Mouse (Mus musculus): ENCODE results near the gene Nfatc2.
A peak's percentile ranks its signal among the peaks of the same experiment; 100 is the strongest.

Gene Nfatc2

DNA sequence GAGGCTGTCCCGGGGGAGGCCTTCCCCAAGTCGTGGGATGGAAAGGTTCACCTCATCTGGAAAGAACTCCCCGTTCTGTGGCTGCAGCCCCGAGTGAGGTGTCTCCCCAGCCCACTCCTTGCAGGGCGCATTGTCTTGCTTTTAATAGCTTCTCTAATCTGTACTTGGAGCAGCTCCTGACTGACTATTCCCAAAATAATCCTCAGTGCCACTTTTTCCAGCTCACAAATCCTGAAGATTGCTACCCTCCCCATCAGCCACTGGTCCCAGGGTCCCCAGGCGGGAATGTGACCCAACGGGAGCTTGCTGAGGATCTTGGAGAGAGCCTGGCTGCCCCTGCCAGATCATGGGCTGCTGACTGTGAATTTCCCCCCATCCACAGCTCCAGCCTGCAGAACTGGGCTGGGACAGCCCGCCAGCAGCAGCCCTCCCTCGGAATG is 6.7 kb upstream of the Nfatc2 start:
- no peak for DNase-seq

DNA sequence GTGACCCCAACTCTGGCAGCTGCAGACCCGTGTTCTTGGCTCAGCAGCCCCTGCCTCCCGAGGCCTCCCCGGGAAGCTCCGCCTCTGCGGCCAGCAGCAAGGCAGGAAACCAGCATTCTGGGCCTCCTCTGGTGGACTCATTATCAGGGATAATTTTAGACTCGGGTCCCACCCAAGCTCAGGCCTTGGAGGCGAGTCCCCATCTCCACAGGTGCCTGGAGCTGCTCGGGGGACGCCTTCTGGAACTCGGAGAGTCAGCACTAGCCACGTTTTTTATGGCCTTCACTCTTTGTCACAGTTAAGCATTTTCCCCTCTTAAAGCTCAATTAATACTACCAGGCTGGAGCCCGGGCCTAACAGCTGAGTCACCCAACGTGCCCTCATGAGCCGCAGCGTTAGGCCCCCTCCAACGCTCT is 3.2 kb upstream of the Nfatc2 start:
- peak; percentile 42 to 57 for DNase-seq

- no peak for DNase-seq
These were observed 907 bp upstream of the Nfatc2 start for GRCm38 (mm10) chr2:168602387-168602741.

- DNase-seq, result peak in 1 of 2 experiments; percentile 35
These were observed 537 bp downstream of the Nfatc2 start for GRCm38 (mm10) chr2:168600750-168601490.

- no peak for DNase-seq
These were observed 5.8 kb downstream of the Nfatc2 start for GRCm38 (mm10) chr2:168595693-168596092.

DNA sequence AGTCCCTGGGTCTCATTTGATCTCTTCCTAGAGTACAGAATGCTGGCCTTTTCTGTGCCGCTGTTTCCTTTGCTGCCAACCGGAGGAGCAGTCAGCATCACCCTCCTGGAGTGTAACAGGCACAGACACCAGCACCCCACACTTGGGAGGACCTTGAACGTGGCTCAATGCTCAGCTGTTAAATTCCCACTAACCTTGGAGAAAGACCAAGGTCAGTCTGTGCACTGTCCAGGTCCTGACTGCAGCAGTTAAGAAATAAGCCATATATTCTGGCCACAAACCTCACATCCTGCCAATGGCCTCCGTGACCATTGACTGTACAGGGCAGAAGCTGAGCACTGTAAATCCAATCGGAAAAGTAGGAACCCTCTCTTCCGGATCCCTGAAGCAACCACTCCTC is 7.8 kb downstream of the Nfatc2 start:
- no peak for DNase-seq

GRCm38 (mm10) chr2:168593004-168593403 is 8.5 kb downstream of the Nfatc2 start:
- peak; percentile 48 to 57 for DNase-seq

DNA sequence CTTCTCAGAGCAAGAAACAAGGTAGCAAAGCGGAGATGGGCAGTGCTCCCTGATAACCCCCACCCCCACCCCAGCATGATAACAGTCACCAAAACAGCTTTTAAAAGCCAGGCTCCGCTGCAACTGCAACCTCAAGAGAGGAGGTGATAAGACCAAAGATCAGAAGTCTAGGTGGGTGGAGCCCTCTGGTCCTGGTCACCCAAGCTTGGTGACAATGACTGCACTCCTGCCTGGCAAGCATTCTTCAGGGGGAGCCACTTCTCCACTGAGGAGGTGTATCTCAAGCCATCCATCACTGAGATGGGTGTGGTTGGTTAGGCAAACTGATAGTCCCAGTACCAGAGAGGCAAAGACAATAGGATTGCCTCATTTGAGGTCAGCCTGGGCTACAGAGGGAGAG is 10.4 kb downstream of the Nfatc2 start:
- DNase-seq, result no peak

DNA sequence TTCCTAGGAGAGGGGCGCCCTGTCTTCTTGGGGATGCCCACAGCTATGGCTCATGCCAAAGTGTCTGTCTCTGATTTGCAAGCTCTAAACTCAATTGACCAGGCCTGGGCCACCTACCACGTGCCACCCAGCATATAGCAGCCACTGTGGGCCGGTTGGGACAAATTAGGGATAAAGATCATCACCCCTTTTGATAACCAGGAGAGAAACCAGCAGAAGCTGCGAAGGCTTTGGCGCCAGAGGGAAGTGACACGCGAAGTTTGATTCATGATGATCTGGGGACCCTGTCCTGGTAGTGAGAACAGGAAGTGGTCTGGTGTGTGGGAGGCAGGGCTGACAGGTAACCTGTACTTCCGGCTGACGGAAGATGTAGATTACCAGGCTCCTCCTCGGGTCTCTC is 10.9 kb downstream of the Nfatc2 start:
- no peak for DNase-seq

DNA sequence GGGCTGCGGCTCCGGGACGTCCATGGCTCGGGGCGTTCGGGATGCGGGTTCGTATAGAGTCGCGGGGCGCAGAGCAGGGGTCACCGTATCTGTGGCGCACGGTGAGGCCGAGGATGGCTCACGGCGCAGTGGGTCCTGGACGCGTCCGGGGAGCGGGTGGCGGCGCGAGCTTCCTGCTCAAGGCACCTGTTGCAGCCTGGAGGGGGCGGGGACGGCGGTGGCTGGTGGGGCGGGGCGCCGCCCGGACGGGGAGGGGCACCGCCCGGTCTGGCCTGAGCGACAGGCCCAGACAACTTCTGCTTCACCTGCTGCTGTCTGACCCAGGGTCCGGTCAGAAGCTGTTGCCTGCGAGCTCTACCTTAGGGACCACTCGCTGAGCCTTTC is 11.3 kb downstream of the Nfatc2 start:
- DNase-seq, result peak; percentile 78 to 86

GRCm38 (mm10) chr2:168589368-168590167 is 11.9 kb downstream of the Nfatc2 start:
- peak in 1 of 2 experiments; percentile 48 for DNase-seq

DNA sequence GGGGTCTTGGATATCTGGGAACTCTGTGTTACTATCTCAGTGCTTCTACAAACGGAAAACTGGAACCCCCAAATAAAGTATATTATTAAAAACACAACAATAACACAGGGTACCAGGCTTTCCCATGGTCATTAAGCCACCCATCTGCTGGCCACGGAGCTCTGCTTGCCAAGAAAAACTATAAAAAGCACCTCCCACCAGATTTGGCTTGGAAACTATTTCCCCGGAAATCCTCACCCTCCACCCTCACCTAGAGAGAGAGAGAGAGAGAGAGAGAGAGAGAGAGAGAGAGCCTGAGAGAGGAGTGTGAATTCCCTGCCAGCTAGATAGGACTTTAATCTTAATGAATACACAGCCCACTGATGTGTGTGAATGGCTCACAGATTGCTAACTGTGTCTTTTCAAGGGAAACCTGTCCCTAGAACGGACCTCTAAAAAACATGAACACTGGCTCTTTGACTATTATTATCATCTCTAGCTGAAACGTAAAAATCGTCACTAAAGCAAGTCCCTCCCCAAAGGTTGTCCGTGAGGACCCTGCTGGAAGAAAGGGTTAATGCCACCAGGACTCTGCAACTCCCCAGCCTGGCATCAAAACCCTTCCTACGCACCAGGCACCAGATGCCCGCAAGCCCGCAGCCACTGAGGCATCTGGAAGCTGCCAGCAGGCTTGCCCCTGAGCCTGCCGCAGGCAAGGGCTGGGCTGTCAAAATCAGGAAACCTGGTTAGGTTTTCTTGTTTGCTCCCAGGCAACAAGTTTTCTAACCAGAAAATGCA is 12.7 kb downstream of the Nfatc2 start:
- DNase-seq, result no peak

DNA sequence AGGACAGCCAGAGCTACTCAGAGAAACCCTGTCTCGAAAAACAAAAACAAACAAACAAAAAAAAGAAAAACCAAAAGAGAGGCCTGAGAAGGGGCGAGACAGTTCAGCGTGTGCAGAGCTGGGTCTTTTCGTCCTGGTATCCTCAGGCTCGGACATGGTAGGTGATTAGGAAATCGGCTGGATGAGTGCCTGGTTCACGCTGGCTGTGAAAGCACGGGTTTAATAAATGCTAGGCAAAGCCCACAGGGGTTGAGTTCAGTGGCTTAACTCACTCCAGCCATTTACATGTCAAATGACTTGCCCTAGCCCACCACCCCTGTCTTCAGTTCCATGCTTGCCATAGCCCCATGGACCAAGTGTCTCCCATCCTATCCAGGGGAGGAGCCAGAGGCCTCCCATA is 14.3 kb downstream of the Nfatc2 start:
- no peak for DNase-seq

DNA sequence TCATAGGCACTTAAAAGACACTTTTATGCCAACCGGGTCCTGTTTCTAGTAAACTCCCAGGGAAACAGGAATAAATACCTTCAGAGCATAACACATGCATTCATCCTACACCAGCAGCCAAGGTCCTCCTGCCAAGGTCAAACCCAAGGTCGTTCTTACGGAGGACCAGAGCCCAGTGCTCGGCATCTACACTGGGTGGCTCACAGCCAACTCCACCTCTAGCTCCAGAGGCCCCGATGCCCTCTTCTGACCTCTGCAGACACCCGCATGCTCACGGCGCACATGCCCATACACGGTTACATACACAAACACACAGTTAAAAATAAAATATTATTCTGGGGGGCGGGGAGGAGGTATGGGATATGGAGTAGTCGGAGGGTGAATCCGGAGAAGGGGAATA is 14.9 kb downstream of the Nfatc2 start:
- no peak for DNase-seq

- no peak for DNase-seq
These were observed 16.6 kb downstream of the Nfatc2 start for GRCm38 (mm10) chr2:168584857-168585256.

DNA sequence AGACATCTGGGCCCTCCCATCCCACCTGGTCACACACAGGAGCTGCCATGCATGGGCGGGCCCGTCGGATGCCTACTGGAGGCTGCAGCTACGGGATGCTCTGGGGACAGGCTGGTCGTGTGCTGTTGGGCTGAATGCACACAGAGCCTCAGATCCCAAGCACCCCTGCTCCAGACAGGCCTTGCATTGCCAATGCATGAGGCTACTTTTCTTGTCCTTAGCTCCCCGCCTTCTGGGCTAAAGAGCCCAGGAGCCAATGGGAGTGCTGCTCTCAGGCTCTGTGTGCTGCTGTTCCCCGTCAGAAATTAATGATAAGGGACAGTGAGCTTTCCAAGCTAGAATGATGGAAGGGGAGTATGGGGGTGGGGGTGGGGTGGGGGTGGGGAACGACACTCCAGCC is 17.0 kb downstream of the Nfatc2 start:
- DNase-seq, result no peak

DNA sequence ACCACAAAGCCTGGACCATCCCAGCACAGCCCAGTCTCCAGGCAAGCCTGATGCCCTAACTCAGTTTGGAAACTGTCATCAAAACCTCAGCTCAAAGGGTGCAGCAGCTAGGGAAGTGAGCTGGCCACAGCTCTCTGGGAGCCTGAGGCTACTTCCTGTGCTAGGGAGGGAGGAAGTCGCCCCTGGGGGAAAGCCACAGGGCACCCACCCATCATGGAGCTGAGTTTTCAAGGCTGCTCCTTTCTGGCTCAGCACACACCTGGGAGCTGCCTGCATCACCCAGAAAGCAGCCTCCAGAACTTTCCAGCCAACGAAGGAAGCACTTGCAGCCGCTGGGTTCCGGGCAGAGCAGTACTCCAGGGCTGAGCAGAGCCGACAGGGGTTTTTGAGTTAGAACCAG is 18.4 kb downstream of the Nfatc2 start:
- no peak for DNase-seq

DNA sequence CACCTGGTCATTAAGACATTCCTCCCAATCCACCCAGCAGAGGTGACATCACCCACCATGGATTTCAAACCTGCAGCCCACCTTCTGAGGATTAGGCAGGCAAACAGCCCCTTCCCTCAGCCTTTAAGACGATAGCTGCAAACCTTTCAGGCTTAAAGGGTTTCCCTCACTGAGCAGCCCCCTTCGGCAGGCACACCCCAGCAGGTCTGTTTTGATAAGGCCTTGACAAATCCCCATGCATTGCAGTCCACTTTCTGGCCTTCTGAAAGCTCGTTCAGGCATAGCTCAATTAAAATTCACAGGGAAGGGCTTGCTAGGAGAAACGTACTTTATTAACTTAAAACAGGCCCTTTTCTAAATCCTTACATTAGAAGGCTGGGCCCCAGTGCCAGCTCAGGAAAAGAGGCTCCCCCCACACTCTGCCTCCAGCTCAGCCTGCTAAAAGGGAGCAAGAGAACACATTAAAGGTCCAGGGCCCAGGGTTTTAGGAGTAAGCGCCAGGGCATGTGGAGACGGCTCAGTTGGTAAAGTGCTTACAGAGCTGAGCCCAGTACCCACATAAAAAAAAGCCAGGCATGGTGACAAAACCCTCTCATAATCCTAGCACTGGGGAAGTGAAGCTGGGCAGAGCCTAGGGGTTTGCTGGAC is 20.1 kb downstream of the Nfatc2 start:
- DNase-seq, result peak in 1 of 2 experiments; percentile 33

DNA sequence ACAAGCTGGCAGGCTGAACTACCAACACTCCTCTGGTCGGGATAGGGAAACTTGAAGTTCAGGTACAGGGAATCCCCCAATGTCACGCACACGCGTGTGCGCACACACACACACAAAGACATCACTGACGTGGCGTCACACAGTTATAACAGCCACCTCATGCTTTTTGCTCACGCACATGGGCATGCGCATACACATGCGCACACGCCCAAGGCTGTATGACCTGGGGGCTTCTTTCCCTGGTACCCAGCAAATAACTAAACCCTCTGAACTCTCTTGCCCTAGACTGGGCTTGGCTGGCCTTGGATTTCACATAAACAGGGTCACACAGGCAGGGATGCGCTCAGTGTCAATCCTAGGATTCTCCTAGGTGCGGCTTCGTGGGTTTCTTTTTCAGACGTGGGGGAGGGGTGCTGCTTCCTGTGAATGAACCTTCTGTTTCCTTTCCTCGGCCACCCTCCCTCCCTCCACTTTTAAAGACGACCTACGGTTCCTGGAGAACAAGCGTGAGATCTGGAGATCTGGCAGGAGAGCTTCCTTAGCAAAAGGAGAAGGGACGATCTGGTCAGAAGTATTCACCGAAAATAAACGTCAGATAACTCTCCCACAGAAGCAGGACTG is 21.1 kb downstream of the Nfatc2 start:
- DNase-seq, result peak in 1 of 2 experiments; percentile 45

DNA sequence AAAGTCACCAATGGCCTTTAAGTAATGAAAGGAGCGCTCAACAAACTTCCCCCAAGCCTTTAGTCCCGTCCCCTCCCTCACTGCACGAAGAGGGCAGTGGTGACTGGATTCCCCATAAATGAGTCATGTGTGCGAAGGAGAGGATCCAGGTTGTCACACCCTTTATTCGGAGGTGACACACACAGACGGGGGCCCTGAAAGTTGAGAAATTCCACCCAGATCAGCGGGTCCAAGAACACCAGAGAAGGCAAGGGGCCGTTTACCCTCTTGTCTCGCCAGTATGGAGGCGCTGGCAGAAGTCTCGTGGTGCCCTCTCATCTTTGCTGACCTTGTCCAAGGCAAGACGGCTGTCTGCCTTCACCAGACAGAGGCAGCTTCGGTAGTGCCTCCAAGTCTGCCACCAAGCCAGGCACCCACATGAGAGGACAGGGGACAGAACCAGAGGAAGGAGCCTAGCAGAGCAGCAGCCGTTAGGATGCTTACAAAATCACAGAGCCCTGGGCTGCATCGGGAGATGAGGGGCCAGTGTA is 21.8 kb downstream of the Nfatc2 start:
- no peak for DNase-seq

- DNase-seq, result no peak
These were observed 22.3 kb downstream of the Nfatc2 start for GRCm38 (mm10) chr2:168579109-168579508.

DNA sequence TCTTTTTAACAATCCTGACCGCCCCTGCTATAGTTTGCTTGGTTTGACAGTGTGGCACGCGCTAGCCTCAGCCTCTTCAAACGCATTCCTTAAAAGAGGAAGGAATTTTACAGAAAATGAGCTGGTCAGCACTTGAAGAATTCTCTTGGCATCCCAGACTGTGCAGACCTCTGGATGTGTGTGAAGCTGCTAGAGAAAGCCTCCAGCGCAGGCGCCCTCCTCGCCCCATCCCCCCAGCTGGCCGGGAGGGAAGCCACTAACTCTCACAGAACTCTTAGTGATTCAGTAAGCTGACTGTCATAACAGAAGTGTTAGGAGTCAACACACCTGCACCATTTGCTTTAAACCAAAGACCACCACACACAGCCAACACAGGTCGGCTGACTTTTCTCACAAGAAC is 23.3 kb downstream of the Nfatc2 start:
- DNase-seq, result peak; percentile 61 to 76
